Mouse (Mus musculus): ENCODE measurements around the gene Prmt7. TPM values are rescaled to one million over a fixed set of nuclear protein-coding genes. Genes with fewer than 3 reads are reported as not detected.

The Prmt7 gene
- polyA plus RNA-seq, 1 experiment from 2014 or later, result 71.1 TPM

GRCm38 (mm10) chr8:106289464-106289863 lies 78.7 kb downstream of the Prmt7 start:
- no peaks in the 10 kb centered on the region for H3K9me3 ChIP-seq (ENCODE audit: control insufficient read depth, low read length)

GRCm38 (mm10) chr8:106292484-106293396 lies 82.0 kb downstream of the Prmt7 start:
- Histone ChIP-seq H3K27me3 (ENCODE audit: control insufficient read depth, insufficient read depth, low read length) (no peaks in the 10 kb centered on the region), H3K4me2 (ENCODE audit: low read depth) (no peak overlapping the region), H3K36me3 (ENCODE audit: control insufficient read depth, insufficient read depth, low read length) (no peaks in the 10 kb centered on the region), H3K9ac (ENCODE audit: low read length) (no peak overlapping the region), H3K9me3 (ENCODE audit: control insufficient read depth, low read length) (no peaks in the 10 kb centered on the region), H3K27ac (ENCODE audit: low read depth, low read length) (no peak overlapping the region), H3K4me1 (ENCODE audit: control insufficient read depth, insufficient read depth, low read length) (0 out of 2 replicates have a peak, but pooled peaks cover 2% of the 10 kb centered on the region), H3K4me3 (ENCODE audit: low read depth, low read length) (no peak overlapping the region)
- ATAC-seq (ENCODE audit: insufficient read depth, low FRiP score, low TSS enrichment) (no peak), DNase-seq (ENCODE audit: low spot score) (no peak)
- WGBS, result 68% methylated on average over 20 of the region's 20 CpGs

More at GRCm38 (mm10) chr8:106289464-106289863, 78.7 kb downstream of the Prmt7 start:
- Histone ChIP-seq H3K4me2 (ENCODE audit: low read depth) (no peak overlapping the region), H3K4me1 (ENCODE audit: control insufficient read depth, insufficient read depth, low read length) (peaks cover 7% of the 10 kb centered on the region; the same call in 1 of the 2 replicates), H3K4me3 (ENCODE audit: low read depth, low read length) (no peak overlapping the region), H3K36me3 (ENCODE audit: control insufficient read depth, insufficient read depth, low read length) (no peaks in the 10 kb centered on the region), H3K27ac (ENCODE audit: low read depth, low read length) (no peak overlapping the region), H3K27me3 (ENCODE audit: control insufficient read depth, insufficient read depth, low read length) (no peaks in the 10 kb centered on the region), H3K9ac (ENCODE audit: low read length) (no peak overlapping the region)
- DNase-seq (ENCODE audit: low spot score), result no peak
- 59% methylated on average over 7 of the region's 7 CpGs for WGBS
- no peak for ATAC-seq (ENCODE audit: insufficient read depth, low FRiP score, low TSS enrichment)

GRCm38 (mm10) chr8:106298261-106298660 lies 87.5 kb downstream of the Prmt7 start:
- no peaks in the 10 kb centered on the region for H3K27me3 ChIP-seq (ENCODE audit: control insufficient read depth, insufficient read depth, low read length)
- ATAC-seq (ENCODE audit: insufficient read depth, low FRiP score, low TSS enrichment), result no peak
- H3K36me3 ChIP-seq (ENCODE audit: control insufficient read depth, insufficient read depth, low read length), result no peaks in the 10 kb centered on the region
- DNase-seq (ENCODE audit: low spot score), result no peak
- H3K9ac ChIP-seq (ENCODE audit: low read length), result no peak overlapping the region
- no peak overlapping the region for H3K4me2 ChIP-seq (ENCODE audit: low read depth)
- no peak overlapping the region for H3K27ac ChIP-seq (ENCODE audit: low read depth, low read length)
- peaks cover 2% of the 10 kb centered on the region; the same call in 1 of the 2 replicates for H3K4me1 ChIP-seq (ENCODE audit: control insufficient read depth, insufficient read depth, low read length)
- H3K9me3 ChIP-seq (ENCODE audit: control insufficient read depth, low read length), result no peaks in the 10 kb centered on the region
- H3K4me3 ChIP-seq (ENCODE audit: low read depth, low read length), result no peak overlapping the region
- WGBS, result 75% methylated on average over 5 of the region's 5 CpGs

- WGBS, result 76% methylated on average over 1 of the region's 1 CpGs
- ATAC-seq (ENCODE audit: insufficient read depth, low FRiP score, low TSS enrichment), result no peak
- H3K4me1 ChIP-seq (ENCODE audit: control insufficient read depth, insufficient read depth, low read length), result peaks cover 2% of the 10 kb centered on the region; the same call in 1 of the 2 replicates
These were observed 88.1 kb downstream of the Prmt7 start for GRCm38 (mm10) chr8:106298846-106299245.

GRCm38 (mm10) chr8:106299686-106300085 lies 89.0 kb downstream of the Prmt7 start:
- Histone ChIP-seq H3K27me3 (ENCODE audit: control insufficient read depth, insufficient read depth, low read length) (no peaks in the 10 kb centered on the region), H3K4me1 (ENCODE audit: control insufficient read depth, insufficient read depth, low read length) (peaks cover 2% of the 10 kb centered on the region; the same call in 1 of the 2 replicates), H3K9ac (ENCODE audit: low read length) (no peak overlapping the region), H3K36me3 (ENCODE audit: control insufficient read depth, insufficient read depth, low read length) (no peaks in the 10 kb centered on the region), H3K27ac (ENCODE audit: low read depth, low read length) (no peak overlapping the region), H3K4me3 (ENCODE audit: low read depth, low read length) (no peak overlapping the region), H3K4me2 (ENCODE audit: low read depth) (no peak overlapping the region), H3K9me3 (ENCODE audit: control insufficient read depth, low read length) (no peaks in the 10 kb centered on the region)
- no peak for ATAC-seq (ENCODE audit: insufficient read depth, low FRiP score, low TSS enrichment)
- no peak for DNase-seq (ENCODE audit: low spot score)
- 85% methylated on average over 3 of the region's 3 CpGs for WGBS

More at GRCm38 (mm10) chr8:106298846-106299245, 88.1 kb downstream of the Prmt7 start:
- DNase-seq (ENCODE audit: low spot score), result no peak
- H3K27me3 ChIP-seq (ENCODE audit: control insufficient read depth, insufficient read depth, low read length), result no peaks in the 10 kb centered on the region
- no peaks in the 10 kb centered on the region for H3K9me3 ChIP-seq (ENCODE audit: control insufficient read depth, low read length)
- H3K9ac ChIP-seq (ENCODE audit: low read length), result no peak overlapping the region
- no peaks in the 10 kb centered on the region for H3K36me3 ChIP-seq (ENCODE audit: control insufficient read depth, insufficient read depth, low read length)
- no peak overlapping the region for H3K4me3 ChIP-seq (ENCODE audit: low read depth, low read length)
- H3K27ac ChIP-seq (ENCODE audit: low read depth, low read length), result no peak overlapping the region
- no peak overlapping the region for H3K4me2 ChIP-seq (ENCODE audit: low read depth)

GRCm38 (mm10) chr8:106300739-106301715 lies 90.3 kb downstream of the Prmt7 start:
- H3K4me1 ChIP-seq (ENCODE audit: control insufficient read depth, insufficient read depth, low read length), result peaks cover 2% of the 10 kb centered on the region; the same call in 1 of the 2 replicates
- H3K9ac ChIP-seq (ENCODE audit: low read length), result no peak overlapping the region
- no peaks in the 10 kb centered on the region for H3K27me3 ChIP-seq (ENCODE audit: control insufficient read depth, insufficient read depth, low read length)
- peak; percentile 27; the same call in 1 of the 2 replicates for ATAC-seq (ENCODE audit: insufficient read depth, low FRiP score, low TSS enrichment)
- no peak overlapping the region for H3K4me2 ChIP-seq (ENCODE audit: low read depth)
- H3K36me3 ChIP-seq (ENCODE audit: control insufficient read depth, insufficient read depth, low read length), result no peaks in the 10 kb centered on the region
- 76% methylated on average over 9 of the region's 9 CpGs for WGBS
- no peak for DNase-seq (ENCODE audit: low spot score)
- peak overlapping the region; percentile 28; the same call in 1 of the 2 replicates for H3K27ac ChIP-seq (ENCODE audit: low read depth, low read length)
- no peaks in the 10 kb centered on the region for H3K9me3 ChIP-seq (ENCODE audit: control insufficient read depth, low read length)
- no peak overlapping the region for H3K4me3 ChIP-seq (ENCODE audit: low read depth, low read length)

Other genes starting within 250 kb of the Prmt7 start
- gene Slc12a4, start 244.8 kb upstream of the Prmt7 start, polyA plus RNA-seq (2014; fragmentation: Nextera tagmentation; extraction: Ambion mirVana), result 10.3 and 13.0 TPM in 2 replicates
- not detected in 2 replicates for gene Dpep3, start 231.5 kb upstream of the Prmt7 start, polyA plus RNA-seq (2014; fragmentation: Nextera tagmentation; extraction: Ambion mirVana)
- gene Dus2, start 219.6 kb upstream of the Prmt7 start, polyA plus RNA-seq (2014; fragmentation: Nextera tagmentation; extraction: Ambion mirVana), result 14.5 and 18.6 TPM in 2 replicates
- not detected in 2 replicates for gene Dpep2nb, start 205.0 kb upstream of the Prmt7 start, polyA plus RNA-seq (2014; fragmentation: Nextera tagmentation; extraction: Ambion mirVana)
- 21.2 and 24.4 TPM in 2 replicates for gene Ddx28, start 199.1 kb upstream of the Prmt7 start, polyA plus RNA-seq (2014; fragmentation: Nextera tagmentation; extraction: Ambion mirVana)
- 3.4 and 3.6 TPM in 2 replicates for gene Nfatc3, start 152.1 kb upstream of the Prmt7 start, polyA plus RNA-seq (2014; fragmentation: Nextera tagmentation; extraction: Ambion mirVana)
- 2.5 and 4.0 TPM in 2 replicates for gene Esrp2, start 74.0 kb upstream of the Prmt7 start, polyA plus RNA-seq (2014; fragmentation: Nextera tagmentation; extraction: Ambion mirVana)
- gene Pla2g15, start 60.5 kb upstream of the Prmt7 start, polyA plus RNA-seq (2014; fragmentation: Nextera tagmentation; extraction: Ambion mirVana), result 8.0 and 8.9 TPM in 2 replicates
- 106 and 121 TPM in 2 replicates for gene Slc7a6, start 42.1 kb upstream of the Prmt7 start, polyA plus RNA-seq (2014; fragmentation: Nextera tagmentation; extraction: Ambion mirVana)
- 39.7 and 45.6 TPM in 2 replicates for gene Slc7a6os, start within 50 bp of the Prmt7 start, polyA plus RNA-seq (2014; fragmentation: Nextera tagmentation; extraction: Ambion mirVana)
- 17.2 and 19.6 TPM in 2 replicates for gene Smpd3, start 127.1 kb downstream of the Prmt7 start, polyA plus RNA-seq (2014; fragmentation: Nextera tagmentation; extraction: Ambion mirVana)
- gene Zfp90, start 204.4 kb downstream of the Prmt7 start, polyA plus RNA-seq (2014; fragmentation: Nextera tagmentation; extraction: Ambion mirVana), result 27.8 and 28.4 TPM in 2 replicates